In the genomic region with DNA sequence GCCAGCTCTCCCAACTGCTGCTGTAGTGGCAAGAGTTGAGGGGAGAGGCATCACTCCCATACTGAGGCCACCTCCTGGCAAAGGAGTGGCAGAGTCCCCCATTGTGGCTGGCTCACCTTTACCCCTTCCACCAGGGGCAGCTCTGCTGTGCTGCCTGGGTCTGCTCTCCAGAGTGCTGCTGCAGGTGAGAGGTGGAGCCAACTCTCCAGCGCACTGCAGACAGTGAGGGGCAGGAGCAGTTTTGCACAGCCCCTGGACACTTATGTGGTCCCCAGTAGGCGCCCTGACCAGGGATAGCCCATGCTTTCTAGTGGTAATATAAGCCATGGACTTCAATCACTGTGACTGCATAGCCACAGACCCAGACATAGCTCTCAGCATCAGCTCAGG, we compare ENCODE assay signal across 27 mouse cellular contexts.
DNase-seq lines count a peak whose midpoint lies in the region; ATAC-seq lines count a peak whose summit lies in the region.
"Had no signal": no experiment of that assay in that cellular context is flagged by ENCODE, and none has a peak within 500 bp of the region (broad histone marks: within the 10 kb centered on the region; RNA-seq: fewer than 3 reads in every experiment).

No protein-coding gene starts in this region.

- 83% methylated on average over 2 of the region's 2 CpGs for WGBS in heart, embryonic 15.5 days
- WGBS in midbrain, embryonic 10.5 days = 85% methylated on average over 2 of the region's 2 CpGs
- 92% methylated on average over 2 of the region's 2 CpGs for WGBS in midbrain, embryonic 16.5 days

- H3K27ac ChIP-seq in heart, embryonic 15.5 days = no peak overlapping the region
- H3K27ac ChIP-seq in midbrain, embryonic 10.5 days (replicated peaks) = peak overlapping the region; percentile 17; the same call in 1 of the 2 replicates
- no peak overlapping the region for H3K27ac ChIP-seq in midbrain, embryonic 16.5 days (ENCODE audit: low read length)
- H3K27ac ChIP-seq: heart, embryonic 10.5 days; limb, embryonic 15.5 days; liver, embryonic 14.5 days; lung, embryonic 15.5 days; neural tube, embryonic 15.5 days; stomach, embryonic 15.5 days had no signal

- no peaks in the 10 kb centered on the region for H3K27me3 ChIP-seq in heart, embryonic 15.5 days
- H3K27me3 ChIP-seq in midbrain, embryonic 10.5 days (ENCODE audit: low read depth, poor library complexity, severe bottlenecking) = no peaks in the 10 kb centered on the region
- no peaks in the 10 kb centered on the region for H3K27me3 ChIP-seq in midbrain, embryonic 16.5 days (ENCODE audit: control insufficient read depth, insufficient read depth, low read depth, low read length)
- H3K27me3 ChIP-seq: CH12.LX; limb, embryonic 15.5 days; lung, embryonic 15.5 days; neural tube, embryonic 15.5 days; Patski; stomach, embryonic 15.5 days had no signal

- H3K4me3 ChIP-seq in heart, embryonic 15.5 days = no peak overlapping the region
- no peak overlapping the region for H3K4me3 ChIP-seq in midbrain, embryonic 10.5 days
- H3K4me3 ChIP-seq in midbrain, embryonic 16.5 days (ENCODE audit: low read depth, low read length) = no peak overlapping the region
- H3K4me3 ChIP-seq: forebrain, embryonic 10.5 days; heart, embryonic 10.5 days; limb, embryonic 15.5 days; lung, embryonic 15.5 days; neural tube, embryonic 15.5 days; stomach, embryonic 15.5 days had no signal

- H3K9me3 ChIP-seq in heart, embryonic 15.5 days (replicated peaks) = no peaks in the 10 kb centered on the region
- no peaks in the 10 kb centered on the region for H3K9me3 ChIP-seq in midbrain, embryonic 10.5 days (replicated peaks)
- H3K9me3 ChIP-seq in midbrain, embryonic 16.5 days (replicated peaks; ENCODE audit: control insufficient read depth, low read length, poor library complexity, severe bottlenecking) = no peaks in the 10 kb centered on the region
- H3K9me3 ChIP-seq: forebrain, embryonic 10.5 days; G1E; heart, embryonic 10.5 days; limb, embryonic 15.5 days; lung, embryonic 15.5 days; neural tube, embryonic 15.5 days; stomach, embryonic 15.5 days had no signal

- no peak for DNase-seq in heart, postnatal 14 days
- DNase-seq in midbrain, embryonic 10.5 days (ENCODE audit: low spot score) = no peak
- DNase-seq in thymus, postnatal 14 days = peak; percentile 29
- DNase-seq in cerebellum, postnatal 10 days = no peak
- DNase-seq: adrenal gland, postnatal 36 days; B cell, adult 2 months; cerebellum, adult 9-10 months; gastrocnemius, postnatal 36 days; heart, postnatal 10 days; kidney, adult 2 months; kidney, postnatal 36 days; layer of hippocampus, postnatal 36 days; lung, postnatal 4 days; right cerebral cortex, adult 18-20 months had no signal

- intact Hi-C loops in heart, postnatal 14 days (cut with DNase I) = loop anchor here (5.0 kb wide), 2 partner anchors 43 to 137 kb away; no protein-coding TSS in a partner anchor

- ATAC-seq in heart, embryonic 15.5 days (replicated peaks; ENCODE audit: insufficient number of reproducible peaks, insufficient read depth, low FRiP score, low read depth) = peak; percentile 29; the same call in 1 of the 2 replicates
- ATAC-seq in midbrain, embryonic 16.5 days = no peak
- 0 out of 2 replicates have a peak, but pooled peaks have one; percentile 16 for ATAC-seq in monocyte, adult 5-6 weeks (replicated peaks; ENCODE audit: insufficient number of reproducible peaks, low FRiP score, low TSS enrichment, poor library complexity, severe bottlenecking)
- ATAC-seq: Patski had no signal

- no peak overlapping the region for H3K9ac ChIP-seq in heart, embryonic 15.5 days
- H3K9ac ChIP-seq in midbrain, embryonic 16.5 days (ENCODE audit: low read depth, low read length) = no peak overlapping the region
- H3K9ac ChIP-seq: limb, embryonic 15.5 days; liver, embryonic 14.5 days; lung, embryonic 15.5 days; neural tube, embryonic 15.5 days; stomach, embryonic 15.5 days had no signal

- H3K4me2 ChIP-seq in heart, embryonic 15.5 days = no peak overlapping the region
- H3K4me2 ChIP-seq in midbrain, embryonic 16.5 days (ENCODE audit: low read length) = no peak overlapping the region
- H3K4me2 ChIP-seq: limb, embryonic 15.5 days; lung, embryonic 15.5 days; neural tube, embryonic 15.5 days; stomach, embryonic 15.5 days had no signal

- peaks cover 5% of the 10 kb centered on the region; the same call in 1 of the 2 replicates for H3K4me1 ChIP-seq in heart, embryonic 15.5 days (replicated peaks)
- no peaks in the 10 kb centered on the region for H3K4me1 ChIP-seq in midbrain, embryonic 10.5 days
- H3K4me1 ChIP-seq in midbrain, embryonic 16.5 days (ENCODE audit: control insufficient read depth, insufficient read depth, low read length) = no peaks in the 10 kb centered on the region
- H3K4me1 ChIP-seq: forebrain, embryonic 10.5 days; heart, embryonic 10.5 days; lung, embryonic 15.5 days; neural tube, embryonic 15.5 days; stomach, embryonic 15.5 days had no signal

- no peaks in the 10 kb centered on the region for H3K36me3 ChIP-seq in heart, embryonic 15.5 days
- H3K36me3 ChIP-seq in midbrain, embryonic 10.5 days = no peaks in the 10 kb centered on the region
- no peaks in the 10 kb centered on the region for H3K36me3 ChIP-seq in midbrain, embryonic 16.5 days (ENCODE audit: control insufficient read depth, insufficient read depth, low read length)
- H3K36me3 ChIP-seq: forebrain, embryonic 10.5 days; G1E; heart, embryonic 10.5 days; limb, embryonic 15.5 days; lung, embryonic 15.5 days; neural tube, embryonic 15.5 days; stomach, embryonic 15.5 days had no signal
